Mouse (Mus musculus): ENCODE data around the gene Erg.

Erg gene

GRCm38 (mm10) chr16:95586311-95586602, at the start of gene Erg:
Erg (minus strand) TSS chr16:95586593.
- peak; percentile 49 for DNase-seq (ENCODE audit: low read depth)

- DNase-seq (ENCODE audit: low read depth), result no peak
Measured at GRCm38 (mm10) chr16:95631816-95632215, 45.4 kb upstream of the Erg start.

GRCm38 (mm10) chr16:95623876-95624770, 37.7 kb upstream of the Erg start:
- no peak for DNase-seq (ENCODE audit: low read depth)

GRCm38 (mm10) chr16:95623056-95623455, 36.7 kb upstream of the Erg start:
- DNase-seq (ENCODE audit: low read depth), result no peak

DNA sequence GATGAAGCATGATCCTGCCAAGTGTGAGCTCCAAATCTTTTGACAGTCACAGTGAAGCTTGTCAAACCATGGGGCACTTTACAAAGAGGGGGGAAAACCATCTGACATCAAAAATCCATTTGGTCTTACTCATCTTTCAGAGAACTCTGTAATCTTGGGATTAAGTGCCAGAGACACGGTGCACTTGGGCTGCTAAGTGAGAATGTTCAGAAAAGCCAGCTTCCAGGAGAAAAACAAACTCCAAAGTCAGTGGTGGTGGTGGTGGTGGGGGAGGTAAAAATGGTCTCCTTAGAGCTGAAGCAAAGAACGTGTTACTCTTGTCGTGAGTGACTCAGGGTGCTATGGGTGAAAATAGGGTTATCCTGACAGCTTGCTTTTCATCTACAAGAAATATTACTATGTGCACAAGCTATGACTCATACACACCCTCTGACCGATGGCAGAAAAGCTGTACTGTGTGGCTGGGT, 33.5 kb upstream of the Erg start:
- peak; percentile 57 for DNase-seq (ENCODE audit: low read depth)

DNA sequence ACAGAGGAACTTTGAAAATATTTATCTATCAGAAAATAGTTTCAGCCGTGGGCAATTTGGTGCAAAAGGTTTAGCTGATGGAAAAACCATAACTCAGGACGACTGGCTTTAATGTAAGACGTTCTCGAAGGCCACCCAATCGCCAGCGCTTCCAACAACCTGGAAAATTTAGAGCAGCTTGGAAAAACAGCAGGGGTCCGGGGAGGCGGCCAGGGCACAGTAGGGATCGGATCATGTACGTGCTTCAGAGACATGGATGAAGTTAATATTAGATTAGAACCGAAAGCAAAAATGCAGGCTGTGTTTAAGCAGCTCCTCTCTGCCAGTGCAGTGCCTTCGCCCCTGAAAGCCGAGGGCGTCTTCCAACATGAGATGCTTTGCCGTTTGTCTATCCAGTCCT, 31.8 kb upstream of the Erg start:
- no peak for DNase-seq (ENCODE audit: low read depth)

GRCm38 (mm10) chr16:95617720-95618119, 31.3 kb upstream of the Erg start:
- no peak for DNase-seq (ENCODE audit: low read depth)

DNA sequence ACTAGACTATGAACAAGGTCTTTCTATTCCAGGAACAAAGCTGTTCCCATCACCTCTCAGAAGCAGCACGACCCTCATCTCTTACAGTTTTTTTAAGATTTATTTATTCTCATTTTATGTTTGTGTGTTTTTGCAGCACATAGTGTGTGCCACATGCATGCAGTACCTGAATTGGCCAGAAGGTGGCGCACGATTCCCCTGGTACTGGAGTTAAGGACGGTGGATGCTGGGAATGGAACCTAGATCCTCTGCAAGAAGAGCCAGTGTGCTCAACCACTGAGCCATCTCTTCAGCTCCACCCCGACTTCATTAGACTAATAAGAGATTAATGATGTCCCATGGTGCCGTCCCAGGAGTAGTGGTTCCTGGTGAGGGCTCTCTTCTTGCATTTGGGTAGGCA, 29.2 kb upstream of the Erg start:
- no peak for DNase-seq (ENCODE audit: low read depth)

GRCm38 (mm10) chr16:95614482-95614881, 28.1 kb upstream of the Erg start:
- no peak for DNase-seq (ENCODE audit: low read depth)

DNA sequence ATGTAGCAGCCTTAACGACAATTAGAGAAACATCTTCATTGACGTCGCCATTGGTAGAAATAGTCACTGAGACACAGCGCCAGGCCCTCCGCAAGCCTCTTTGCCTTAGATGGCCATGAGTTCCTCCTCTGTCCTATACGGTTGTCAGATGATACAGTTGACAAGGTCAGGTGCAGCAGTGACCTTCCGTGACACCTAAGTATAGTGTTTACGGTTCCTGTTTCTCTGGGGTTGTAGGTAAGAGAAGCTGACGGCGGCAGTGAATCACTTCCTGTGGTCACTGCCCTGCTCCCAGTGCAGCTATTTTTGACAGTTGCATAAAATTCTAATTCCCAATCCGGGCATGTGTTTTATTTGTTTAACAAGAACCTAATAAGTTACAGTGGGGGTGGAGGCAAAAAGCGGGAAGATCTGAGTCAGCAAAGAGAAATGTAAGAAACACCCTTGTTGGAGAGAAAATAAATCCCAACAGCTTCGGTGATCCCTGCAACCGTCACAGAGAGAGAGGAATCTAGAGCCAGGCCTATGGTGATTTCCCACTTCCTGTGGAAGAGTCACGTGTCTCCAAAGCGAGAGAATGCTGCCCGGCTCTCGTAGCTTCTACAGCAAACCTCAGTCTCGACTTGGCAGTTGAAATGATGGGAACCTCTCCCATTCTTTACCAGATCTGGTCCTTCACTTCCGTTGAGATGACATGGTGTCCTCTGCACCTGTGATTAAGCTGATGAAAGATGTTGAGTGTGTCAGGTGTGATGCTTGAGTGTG, 25.8 kb upstream of the Erg start:
- peak; percentile 63 for DNase-seq (ENCODE audit: low read depth)

DNA sequence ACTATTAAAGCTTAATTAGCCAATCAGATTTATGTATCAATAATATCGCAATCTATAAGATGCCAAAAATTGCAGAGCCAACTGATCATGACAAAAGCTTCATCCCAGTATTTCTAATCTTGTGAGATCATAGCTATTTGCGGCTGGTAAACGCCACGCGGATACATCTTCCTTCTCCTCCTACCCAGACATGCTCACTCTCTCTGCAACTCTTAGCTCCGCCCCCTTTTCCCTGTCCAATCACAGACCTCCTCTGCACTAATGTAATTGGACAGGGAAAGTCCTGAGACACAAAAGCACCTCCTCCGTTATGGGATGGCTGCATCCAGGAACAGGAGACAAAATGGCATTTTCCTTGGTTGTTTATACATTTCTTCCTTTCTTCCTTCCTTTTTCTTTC, 22.2 kb upstream of the Erg start:
- DNase-seq (ENCODE audit: low read depth), result no peak

- DNase-seq (ENCODE audit: low read depth), result no peak
Measured at GRCm38 (mm10) chr16:95605304-95605703, 18.9 kb upstream of the Erg start.

DNA sequence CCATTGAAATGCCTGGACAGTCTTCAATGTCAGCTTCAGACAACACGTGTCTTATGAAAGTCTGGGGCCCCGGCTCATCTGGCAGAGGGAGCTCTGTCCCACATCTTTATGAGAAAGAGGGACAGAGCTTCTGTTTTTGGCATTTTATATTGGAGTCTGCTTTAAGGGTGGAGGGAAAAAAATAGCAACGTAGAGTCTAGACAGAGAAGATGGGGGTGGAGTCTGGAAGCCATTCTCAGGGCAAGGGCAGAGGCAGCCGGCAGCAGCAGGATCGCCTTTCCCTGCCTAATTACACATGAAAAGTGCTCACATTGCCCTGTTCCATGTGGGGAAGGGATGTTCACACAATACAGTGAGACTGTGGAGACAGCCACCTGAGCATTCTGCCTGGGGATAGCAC, 16.1 kb upstream of the Erg start:
- peak; percentile 84 for DNase-seq (ENCODE audit: low read depth)

GRCm38 (mm10) chr16:95601807-95602206, 15.4 kb upstream of the Erg start:
- DNase-seq (ENCODE audit: low read depth), result no peak

DNA sequence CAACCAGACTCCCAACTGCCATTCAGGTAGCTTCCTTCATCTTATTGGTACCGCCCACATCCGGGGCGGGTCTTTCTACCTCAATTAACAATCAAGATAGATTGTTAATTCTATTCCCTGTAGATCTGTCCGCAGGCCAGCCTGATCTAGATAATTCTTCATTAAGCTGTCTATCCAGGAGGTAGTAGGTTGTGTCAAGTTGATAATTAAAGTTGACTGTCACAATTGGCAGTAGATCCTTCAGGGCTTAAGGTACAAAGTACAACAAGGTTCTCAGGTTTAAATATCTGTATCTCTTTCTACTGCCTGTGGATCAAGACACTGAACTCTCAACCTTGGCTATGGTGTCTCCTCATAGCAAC, 14.8 kb upstream of the Erg start:
- DNase-seq (ENCODE audit: low read depth), result no peak

GRCm38 (mm10) chr16:95600572-95601218, 14.3 kb upstream of the Erg start:
- no peak for DNase-seq (ENCODE audit: low read depth)

DNA sequence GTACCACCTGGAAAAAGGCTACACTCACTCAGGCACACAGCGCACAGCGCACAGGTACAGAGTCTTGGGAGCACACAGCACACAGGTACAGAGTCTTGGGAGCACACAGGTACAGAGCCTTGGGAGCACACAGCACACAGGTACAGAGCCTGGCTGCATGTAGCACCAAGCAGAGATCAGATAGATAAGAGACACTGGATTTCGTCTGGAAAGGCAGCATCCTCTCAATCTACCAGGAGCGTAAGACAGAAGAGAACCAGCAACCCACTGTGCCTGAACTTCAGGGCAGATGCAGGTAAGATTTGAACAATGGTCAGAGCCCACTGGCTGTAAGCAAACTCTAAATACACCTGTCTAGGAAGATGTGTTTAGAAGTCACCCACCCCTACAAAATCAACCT, 12.5 kb upstream of the Erg start:
- DNase-seq (ENCODE audit: low read depth), result no peak

GRCm38 (mm10) chr16:95597578-95597951, 11.2 kb upstream of the Erg start:
- peak; percentile 93 for DNase-seq (ENCODE audit: low read depth)

GRCm38 (mm10) chr16:95596884-95597577, 10.6 kb upstream of the Erg start:
- peak; percentile 89 for DNase-seq (ENCODE audit: low read depth)

DNA sequence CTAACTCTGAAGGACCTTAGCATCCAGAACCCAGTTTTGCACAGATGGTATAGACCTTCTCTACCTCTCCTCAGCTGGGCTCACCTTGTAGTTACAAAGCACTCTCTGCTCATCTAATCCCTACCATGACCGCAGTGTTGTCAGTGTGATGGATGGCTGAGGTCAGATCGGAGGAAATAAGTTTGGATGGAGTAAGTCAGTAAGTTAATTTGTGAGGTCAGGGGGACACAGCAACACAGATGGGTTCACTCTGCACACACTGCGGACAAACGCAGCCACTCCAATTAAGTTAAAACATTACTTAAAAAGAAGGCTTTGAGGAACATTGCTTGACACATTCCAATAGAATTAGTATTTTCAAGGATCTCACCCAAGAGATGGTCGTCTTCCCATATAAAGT, 2.5 kb upstream of the Erg start:
- no peak for DNase-seq (ENCODE audit: low read depth)

DNA sequence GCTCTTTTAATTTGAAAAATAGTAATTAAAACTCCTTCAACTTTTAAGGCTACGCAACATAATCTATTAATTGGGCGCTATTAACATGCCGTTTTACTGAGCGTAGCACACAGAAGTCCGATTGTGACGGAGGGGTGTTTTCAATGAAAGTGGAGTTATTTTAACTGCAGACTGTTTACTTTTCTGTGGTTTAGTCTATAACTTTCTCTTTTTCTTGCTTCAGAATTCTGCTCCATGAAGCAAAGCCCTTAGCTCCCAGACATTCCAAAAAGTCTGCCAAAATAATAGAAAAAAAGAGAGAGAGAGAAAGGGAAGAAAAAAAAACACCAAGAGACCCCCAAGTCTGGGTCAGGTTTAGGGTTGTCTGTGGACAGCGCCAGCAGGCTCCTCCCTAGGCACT, 333 bp upstream of the Erg start:
- DNase-seq (ENCODE audit: low read depth), result peak; percentile 72

DNA sequence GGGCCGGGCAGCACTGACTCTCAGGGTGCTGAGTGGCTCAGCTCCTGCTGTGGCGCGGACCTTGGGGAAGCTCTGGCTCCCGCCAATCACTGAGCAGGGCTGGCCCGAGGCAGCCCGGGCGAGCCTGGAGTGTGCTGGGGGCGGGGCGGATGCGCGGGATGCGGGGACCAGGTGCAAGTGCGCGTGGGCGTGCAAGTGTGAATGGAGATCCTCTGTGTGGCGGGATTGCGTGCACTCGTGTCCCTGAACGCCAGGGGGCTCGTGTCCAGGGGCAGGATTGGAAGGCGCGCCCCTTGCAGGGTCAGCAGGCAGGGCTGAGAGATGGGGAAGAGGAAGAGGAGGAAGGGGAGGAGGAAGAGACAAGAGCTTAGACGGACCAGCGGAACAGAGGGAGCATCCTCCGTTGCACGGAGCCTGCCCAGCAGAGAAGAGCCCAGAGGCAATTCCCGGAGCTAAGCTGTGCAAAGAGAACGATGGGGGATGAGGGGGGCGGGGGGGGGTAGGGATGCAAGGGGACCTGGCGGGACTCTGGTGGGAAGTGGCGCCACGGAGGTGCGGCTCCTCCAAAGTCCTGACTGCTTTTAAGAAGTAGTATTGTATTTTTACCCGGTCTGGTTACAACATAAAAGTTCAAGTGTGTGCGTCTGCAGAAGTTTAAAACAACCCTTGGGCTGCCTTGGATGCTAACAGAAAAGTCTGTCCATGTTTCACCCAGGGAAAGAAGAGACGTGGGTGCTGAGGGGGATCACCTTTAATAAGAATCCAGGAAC, 667 bp downstream of the Erg start:
- DNase-seq (ENCODE audit: low read depth), result peak; percentile 50
